Mouse (Mus musculus): ENCODE measurements at regions not wholly inside any gene's neighbourhood (a gene's known extent, or its start where the extent isn't known, plus 50 kb on each side); places are given as distances from the start of the nearest gene placed in this dataset.

GRCm38 (mm10) chrX:11463955-11464511 is 136.4 kb downstream of the H2al1j start:
- Histone ChIP-seq H3K9me3 (replicated peaks; ENCODE audit: control insufficient read depth, low read length) (no peaks in the 10 kb centered on the region), H3K9ac (ENCODE audit: low read length) (no peak overlapping the region), H3K4me2 (ENCODE audit: low read length) (no peak overlapping the region), H3K4me3 (ENCODE audit: low read depth, low read length) (no peak overlapping the region), H3K27ac (ENCODE audit: low read depth, low read length) (no peak overlapping the region), H3K4me1 (ENCODE audit: control insufficient read depth, insufficient read depth, low read length) (no peaks in the 10 kb centered on the region), H3K27me3 (replicated peaks; ENCODE audit: control insufficient read depth, insufficient read depth, low read length) (no peaks in the 10 kb centered on the region), H3K36me3 (ENCODE audit: control insufficient read depth, insufficient read depth, low read length) (no peaks in the 10 kb centered on the region)
- WGBS = 83% methylated on average over 3 of the region's 3 CpGs
- ATAC-seq (no peak), DNase-seq (ENCODE audit: low spot score) (no peak)

- DNase-seq (ENCODE audit: low spot score) (peak; percentile 17), ATAC-seq (no peak)
- Histone ChIP-seq H3K4me2 (ENCODE audit: low read length) (no peak overlapping the region), H3K4me3 (ENCODE audit: low read depth, low read length) (no peak overlapping the region), H3K4me1 (ENCODE audit: control insufficient read depth, insufficient read depth, low read length) (no peaks in the 10 kb centered on the region), H3K27ac (ENCODE audit: low read depth, low read length) (no peak overlapping the region), H3K9me3 (replicated peaks; ENCODE audit: control insufficient read depth, low read length) (no peaks in the 10 kb centered on the region), H3K9ac (ENCODE audit: low read length) (no peak overlapping the region), H3K36me3 (ENCODE audit: control insufficient read depth, insufficient read depth, low read length) (no peaks in the 10 kb centered on the region), H3K27me3 (replicated peaks; ENCODE audit: control insufficient read depth, insufficient read depth, low read length) (no peaks in the 10 kb centered on the region)
- 43% methylated on average over 4 of the region's 4 CpGs for WGBS
Observed at GRCm38 (mm10) chrX:11466191-11466590, 138.6 kb downstream of the H2al1j start.

- ATAC-seq = peak; percentile 77
- 43% methylated on average over 16 of the region's 16 CpGs for WGBS
Observed at GRCm38 (mm10) chrX:11479696-11480339, 152.2 kb downstream of the H2al1j start.

GRCm38 (mm10) chrX:11482141-11482540 is 154.5 kb downstream of the H2al1j start:
- Histone ChIP-seq H3K9ac (ENCODE audit: low read length) (no peak overlapping the region), H3K4me2 (ENCODE audit: low read length) (no peak overlapping the region), H3K27me3 (replicated peaks; ENCODE audit: control insufficient read depth, insufficient read depth, low read length) (no peaks in the 10 kb centered on the region), H3K4me3 (ENCODE audit: low read depth, low read length) (no peak overlapping the region), H3K4me1 (ENCODE audit: control insufficient read depth, insufficient read depth, low read length) (peaks cover 4% of the 10 kb centered on the region; the same call in 1 of the 2 replicates), H3K36me3 (ENCODE audit: control insufficient read depth, insufficient read depth, low read length) (no peaks in the 10 kb centered on the region), H3K9me3 (replicated peaks; ENCODE audit: control insufficient read depth, low read length) (no peaks in the 10 kb centered on the region), H3K27ac (ENCODE audit: low read depth, low read length) (no peak overlapping the region)
- WGBS = 53% methylated on average over 7 of the region's 7 CpGs
- ATAC-seq = peak; percentile 32
- peak; percentile 71 for DNase-seq (ENCODE audit: low spot score)

More at GRCm38 (mm10) chrX:11479696-11480339, 152.2 kb downstream of the H2al1j start:
- Histone ChIP-seq H3K9ac (ENCODE audit: low read length) (no peak overlapping the region), H3K27me3 (replicated peaks; ENCODE audit: control insufficient read depth, insufficient read depth, low read length) (no peaks in the 10 kb centered on the region), H3K9me3 (replicated peaks; ENCODE audit: control insufficient read depth, low read length) (no peaks in the 10 kb centered on the region), H3K27ac (ENCODE audit: low read depth, low read length) (no peak overlapping the region), H3K4me3 (ENCODE audit: low read depth, low read length) (no peak overlapping the region), H3K4me1 (ENCODE audit: control insufficient read depth, insufficient read depth, low read length) (peaks cover 4% of the 10 kb centered on the region; the same call in 1 of the 2 replicates), H3K4me2 (ENCODE audit: low read length) (no peak overlapping the region), H3K36me3 (ENCODE audit: control insufficient read depth, insufficient read depth, low read length) (no peaks in the 10 kb centered on the region)
- peak; percentile 71 for DNase-seq (ENCODE audit: low spot score)

GRCm38 (mm10) chrX:11486588-11486987 is 159.0 kb downstream of the H2al1j start:
- no peak overlapping the region for H3K4me3 ChIP-seq (ENCODE audit: low read depth, low read length)
- no peaks in the 10 kb centered on the region for H3K27me3 ChIP-seq (replicated peaks; ENCODE audit: control insufficient read depth, insufficient read depth, low read length)
- no peaks in the 10 kb centered on the region for H3K9me3 ChIP-seq (replicated peaks; ENCODE audit: control insufficient read depth, low read length)
- 25% methylated on average over 2 of the region's 2 CpGs for WGBS
- H3K36me3 ChIP-seq (ENCODE audit: control insufficient read depth, insufficient read depth, low read length) = no peaks in the 10 kb centered on the region
- H3K9ac ChIP-seq (ENCODE audit: low read length) = no peak overlapping the region
- ATAC-seq (peak; percentile 45; the same call in 1 of the 2 replicates), DNase-seq (ENCODE audit: low spot score) (peak; percentile 59)
- peaks cover 19% of the 10 kb centered on the region for H3K4me1 ChIP-seq (ENCODE audit: control insufficient read depth, insufficient read depth, low read length)
- H3K4me2 ChIP-seq (ENCODE audit: low read length) = no peak overlapping the region
- no peak overlapping the region for H3K27ac ChIP-seq (ENCODE audit: low read depth, low read length)

GRCm38 (mm10) chrX:11487876-11488275 is 160.3 kb downstream of the H2al1j start:
- DNase-seq (ENCODE audit: low spot score) (no peak), ATAC-seq (no peak)
- H3K9ac ChIP-seq (ENCODE audit: low read length) = no peak overlapping the region
- H3K9me3 ChIP-seq (replicated peaks; ENCODE audit: control insufficient read depth, low read length) = no peaks in the 10 kb centered on the region
- no peak overlapping the region for H3K27ac ChIP-seq (ENCODE audit: low read depth, low read length)
- H3K27me3 ChIP-seq (replicated peaks; ENCODE audit: control insufficient read depth, insufficient read depth, low read length) = no peaks in the 10 kb centered on the region
- H3K4me2 ChIP-seq (ENCODE audit: low read length) = no peak overlapping the region
- H3K4me3 ChIP-seq (ENCODE audit: low read depth, low read length) = no peak overlapping the region
- H3K36me3 ChIP-seq (ENCODE audit: control insufficient read depth, insufficient read depth, low read length) = no peaks in the 10 kb centered on the region
- 62% methylated on average over 5 of the region's 5 CpGs for WGBS
- H3K4me1 ChIP-seq (ENCODE audit: control insufficient read depth, insufficient read depth, low read length) = peaks cover 25% of the 10 kb centered on the region

- ATAC-seq (no peak), DNase-seq (ENCODE audit: low spot score) (peak; percentile 45)
- WGBS = 43% methylated on average over 5 of the region's 5 CpGs
- Histone ChIP-seq H3K4me2 (ENCODE audit: low read length) (no peak overlapping the region), H3K4me3 (ENCODE audit: low read depth, low read length) (no peak overlapping the region), H3K27ac (ENCODE audit: low read depth, low read length) (peak overlapping the region; percentile 36; the same call in 1 of the 2 replicates), H3K27me3 (replicated peaks; ENCODE audit: control insufficient read depth, insufficient read depth, low read length) (no peaks in the 10 kb centered on the region), H3K9ac (ENCODE audit: low read length) (no peak overlapping the region), H3K36me3 (ENCODE audit: control insufficient read depth, insufficient read depth, low read length) (no peaks in the 10 kb centered on the region), H3K9me3 (replicated peaks; ENCODE audit: control insufficient read depth, low read length) (no peaks in the 10 kb centered on the region), H3K4me1 (ENCODE audit: control insufficient read depth, insufficient read depth, low read length) (peaks cover 34% of the 10 kb centered on the region)
Observed at GRCm38 (mm10) chrX:11490146-11490693, 162.6 kb downstream of the H2al1j start.

- ATAC-seq (0 out of 2 replicates have a peak, but pooled peaks have one; percentile 24), DNase-seq (ENCODE audit: low spot score) (peak; percentile 33)
- Histone ChIP-seq H3K27ac (ENCODE audit: low read depth, low read length) (peak overlapping the region; percentile 86; the same call in 1 of the 2 replicates), H3K4me1 (ENCODE audit: control insufficient read depth, insufficient read depth, low read length) (peaks cover 34% of the 10 kb centered on the region), H3K36me3 (ENCODE audit: control insufficient read depth, insufficient read depth, low read length) (no peaks in the 10 kb centered on the region), H3K4me2 (ENCODE audit: low read length) (no peak overlapping the region), H3K9me3 (replicated peaks; ENCODE audit: control insufficient read depth, low read length) (no peaks in the 10 kb centered on the region), H3K27me3 (replicated peaks; ENCODE audit: control insufficient read depth, insufficient read depth, low read length) (no peaks in the 10 kb centered on the region), H3K9ac (ENCODE audit: low read length) (no peak overlapping the region), H3K4me3 (ENCODE audit: low read depth, low read length) (no peak overlapping the region)
- whole genome bisulfite sequencing = 31% methylated on average over 5 of the region's 5 CpGs
Observed at GRCm38 (mm10) chrX:11491235-11491634, 163.6 kb downstream of the H2al1j start.

All from forebrain, embryonic 14.5 days (tissue).